Mouse (Mus musculus): Measurements from ENCODE around the gene Eif2s1. TPM values are rescaled to one million over a fixed set of nuclear protein-coding genes. Genes with fewer than 3 reads are reported as not detected.

Gene Eif2s1
- 192 and 198 TPM in 2 replicates for polyA plus RNA-seq (2015; fragmentation: Nextera tagmentation; extraction: Ambion mirVana)

DNA sequence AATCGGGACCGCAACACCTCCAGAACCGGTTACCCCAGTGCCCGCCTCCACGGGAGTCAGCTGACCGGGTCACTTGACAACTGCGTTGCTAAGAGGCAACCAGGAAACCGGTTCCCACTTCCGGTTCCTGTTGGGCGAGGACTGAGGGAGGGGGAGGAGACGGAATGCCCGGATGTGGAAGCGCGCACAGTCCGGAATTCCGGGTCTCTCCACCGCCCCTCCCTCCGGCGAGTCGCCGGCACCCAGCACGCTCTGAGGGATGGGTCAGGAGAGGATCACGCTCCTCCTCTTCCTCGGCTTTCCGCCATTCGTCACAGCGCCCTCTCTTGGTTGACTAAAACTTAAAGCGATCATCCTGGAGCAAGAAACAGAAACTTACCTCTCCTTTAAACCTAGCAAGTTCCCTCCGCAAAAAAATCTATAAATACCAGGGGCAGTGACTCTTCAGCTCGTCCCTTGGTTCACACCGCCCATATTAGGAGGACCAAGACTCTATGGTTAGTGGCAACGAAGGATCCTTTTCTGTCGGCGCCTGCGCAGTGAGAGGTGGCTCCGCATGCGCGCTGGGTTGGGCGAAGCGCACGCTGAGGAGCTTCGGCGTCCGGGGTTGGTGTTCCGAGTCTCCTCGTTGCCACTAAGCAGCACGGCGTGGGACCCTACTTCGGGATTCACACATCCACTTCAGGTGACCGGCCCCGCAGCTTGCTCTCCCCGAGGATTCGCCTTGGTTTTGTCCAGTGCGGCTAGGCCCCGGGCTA, at the start of gene Eif2s1, which contains the start of gene Atp6v1d:
Gene Eif2s1, plus strand, starts transcription at position 324 of the 758 bp plus-strand sequence.
Gene Atp6v1d, minus strand, starts transcription at position 143 of the 758 bp plus-strand sequence.
- Histone ChIP-seq H3K27ac (ENCODE audit: low read length) (peak within 1 kb of the TSS; percentile 72), H3K9me3 (ENCODE audit: control insufficient read depth, low read length) (no peaks in the 10 kb centered on the region), H3K27me3 (ENCODE audit: control insufficient read depth, insufficient read depth, low read depth, low read length) (no peaks in the 10 kb centered on the region), H3K4me3 (ENCODE audit: low read length) (peak within 1 kb of the TSS; percentile 96), H3K4me2 (ENCODE audit: low read depth, low read length) (peak within 1 kb of the TSS; percentile 87), H3K36me3 (ENCODE audit: control insufficient read depth, insufficient read depth, low read length) (no peaks in the 10 kb centered on the region), H3K4me1 (replicated peaks; ENCODE audit: control insufficient read depth, insufficient read depth, low read length) (peaks cover 18% of the 10 kb centered on the region), H3K9ac (ENCODE audit: low read length) (peak within 1 kb of the TSS; percentile 95)
- ATAC-seq (ENCODE audit: low read depth) = peak; percentile 100
- under 1% methylated on average over 55 of the region's 55 CpGs for WGBS

DNA sequence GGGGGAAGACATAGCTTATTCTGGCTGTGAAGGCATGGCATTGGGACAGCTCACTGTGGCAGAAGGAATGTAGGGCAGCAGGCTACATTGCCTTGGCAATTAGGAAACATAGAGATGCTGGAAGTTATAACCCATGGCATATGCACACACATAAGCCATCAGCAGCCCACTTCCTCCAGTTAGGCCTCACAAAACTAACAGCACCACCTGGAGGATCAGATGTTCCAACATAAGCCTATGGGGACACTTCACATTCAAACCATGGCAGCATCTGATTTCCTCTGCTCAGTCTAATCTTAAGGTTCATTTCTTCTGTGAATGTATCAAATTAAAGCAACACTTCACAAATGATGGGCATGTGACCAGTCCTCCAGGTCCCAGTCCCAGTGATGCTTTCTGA, 47.2 kb upstream of the Eif2s1 start:
- peaks cover 2% of the 10 kb centered on the region; the same call in 1 of the 2 replicates for H3K36me3 ChIP-seq (ENCODE audit: control insufficient read depth, insufficient read depth, low read length)
- H3K9me3 ChIP-seq (ENCODE audit: control insufficient read depth, low read length) = no peaks in the 10 kb centered on the region
- no peaks in the 10 kb centered on the region for H3K4me1 ChIP-seq (replicated peaks; ENCODE audit: control insufficient read depth, insufficient read depth, low read length)
- no peak overlapping the region for H3K4me3 ChIP-seq (ENCODE audit: low read length)
- H3K9ac ChIP-seq (ENCODE audit: low read length) = no peak overlapping the region
- no peak for ATAC-seq (ENCODE audit: low read depth)
- no peak overlapping the region for H3K4me2 ChIP-seq (ENCODE audit: low read depth, low read length)
- H3K27ac ChIP-seq (ENCODE audit: low read length) = no peak overlapping the region
- no peaks in the 10 kb centered on the region for H3K27me3 ChIP-seq (ENCODE audit: control insufficient read depth, insufficient read depth, low read depth, low read length)

DNA sequence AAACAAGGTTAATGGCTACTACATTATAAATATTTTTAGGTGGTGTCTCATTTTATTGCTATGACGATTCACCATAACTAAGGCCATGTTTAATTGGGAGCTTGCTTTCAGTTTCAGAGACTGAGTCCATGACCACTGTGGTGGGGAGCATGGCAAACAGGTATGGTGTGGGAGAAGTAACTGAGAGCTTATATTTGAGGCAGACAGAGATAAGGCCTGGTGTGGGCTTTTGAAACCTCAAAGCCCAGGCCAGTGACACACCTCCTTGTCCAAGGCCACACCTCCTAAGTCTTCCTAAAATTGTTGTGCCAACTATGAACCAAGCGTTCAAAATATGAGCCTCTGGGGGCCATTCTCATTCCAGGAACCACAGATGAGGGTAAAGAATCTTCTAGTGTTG, 27.1 kb upstream of the Eif2s1 start:
- 83% methylated on average over 2 of the region's 2 CpGs for WGBS
- H3K4me1 ChIP-seq (replicated peaks; ENCODE audit: control insufficient read depth, insufficient read depth, low read length) = no peaks in the 10 kb centered on the region
- no peak overlapping the region for H3K4me2 ChIP-seq (ENCODE audit: low read depth, low read length)
- peaks cover 19% of the 10 kb centered on the region for H3K36me3 ChIP-seq (ENCODE audit: control insufficient read depth, insufficient read depth, low read length)
- ATAC-seq (ENCODE audit: low read depth) = no peak
- H3K4me3 ChIP-seq (ENCODE audit: low read length) = no peak overlapping the region
- no peak overlapping the region for H3K27ac ChIP-seq (ENCODE audit: low read length)
- H3K9me3 ChIP-seq (ENCODE audit: control insufficient read depth, low read length) = no peaks in the 10 kb centered on the region
- no peaks in the 10 kb centered on the region for H3K27me3 ChIP-seq (ENCODE audit: control insufficient read depth, insufficient read depth, low read depth, low read length)
- no peak overlapping the region for H3K9ac ChIP-seq (ENCODE audit: low read length)

DNA sequence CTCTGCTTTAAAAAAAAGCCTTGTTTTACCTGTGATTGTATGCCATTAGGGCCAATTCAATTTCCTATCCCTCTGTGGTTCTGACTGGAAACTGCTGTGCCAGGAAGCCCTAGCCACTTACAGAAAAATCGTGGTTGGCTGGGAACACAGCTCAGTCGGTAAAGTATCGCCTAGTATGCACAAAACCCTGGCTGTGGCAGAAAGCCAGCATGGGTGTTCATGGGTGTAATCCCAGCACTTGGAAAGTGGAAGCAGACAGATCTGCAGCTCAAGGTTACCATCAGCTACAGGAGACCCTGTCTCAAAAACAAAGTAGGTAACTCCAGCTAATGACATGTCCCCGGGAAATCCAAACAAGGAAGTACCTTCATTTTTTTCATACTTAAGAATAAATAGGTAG, 21.7 kb upstream of the Eif2s1 start:
- Histone ChIP-seq H3K4me2 (ENCODE audit: low read depth, low read length) (no peak overlapping the region), H3K4me3 (ENCODE audit: low read length) (no peak overlapping the region), H3K4me1 (replicated peaks; ENCODE audit: control insufficient read depth, insufficient read depth, low read length) (no peaks in the 10 kb centered on the region), H3K27me3 (ENCODE audit: control insufficient read depth, insufficient read depth, low read depth, low read length) (no peaks in the 10 kb centered on the region), H3K9me3 (ENCODE audit: control insufficient read depth, low read length) (no peaks in the 10 kb centered on the region), H3K36me3 (ENCODE audit: control insufficient read depth, insufficient read depth, low read length) (peaks cover 28% of the 10 kb centered on the region), H3K27ac (ENCODE audit: low read length) (no peak overlapping the region), H3K9ac (ENCODE audit: low read length) (no peak overlapping the region)
- 80% methylated on average over 4 of the region's 4 CpGs for WGBS
- ATAC-seq (ENCODE audit: low read depth) = no peak

DNA sequence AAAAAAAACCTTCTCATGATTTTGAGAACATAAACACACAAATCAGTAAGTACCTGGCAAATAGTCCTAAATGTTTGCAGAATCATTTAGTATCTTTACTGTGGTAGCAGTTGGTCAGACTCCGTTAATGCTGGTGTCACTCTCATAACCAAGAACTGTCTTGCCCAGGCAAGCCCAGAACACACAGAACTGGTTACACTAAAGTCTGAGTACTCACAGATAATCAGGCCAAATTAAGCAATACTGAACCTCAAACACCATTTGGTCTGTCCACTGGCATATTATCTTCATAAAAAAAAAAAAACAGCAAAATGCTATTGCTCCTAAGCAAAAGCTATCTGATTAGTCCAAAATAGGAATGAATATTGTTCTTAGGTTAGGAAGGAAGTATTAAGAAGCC, 19.2 kb upstream of the Eif2s1 start:
- Histone ChIP-seq H3K36me3 (ENCODE audit: control insufficient read depth, insufficient read depth, low read length) (peaks cover 25% of the 10 kb centered on the region), H3K27me3 (ENCODE audit: control insufficient read depth, insufficient read depth, low read depth, low read length) (no peaks in the 10 kb centered on the region), H3K9me3 (ENCODE audit: control insufficient read depth, low read length) (no peaks in the 10 kb centered on the region), H3K4me3 (ENCODE audit: low read length) (no peak overlapping the region), H3K27ac (ENCODE audit: low read length) (no peak overlapping the region), H3K4me1 (replicated peaks; ENCODE audit: control insufficient read depth, insufficient read depth, low read length) (no peaks in the 10 kb centered on the region), H3K4me2 (ENCODE audit: low read depth, low read length) (no peak overlapping the region), H3K9ac (ENCODE audit: low read length) (no peak overlapping the region)
- ATAC-seq (ENCODE audit: low read depth) = no peak
- WGBS = 76% methylated on average over 1 of the region's 1 CpGs

DNA sequence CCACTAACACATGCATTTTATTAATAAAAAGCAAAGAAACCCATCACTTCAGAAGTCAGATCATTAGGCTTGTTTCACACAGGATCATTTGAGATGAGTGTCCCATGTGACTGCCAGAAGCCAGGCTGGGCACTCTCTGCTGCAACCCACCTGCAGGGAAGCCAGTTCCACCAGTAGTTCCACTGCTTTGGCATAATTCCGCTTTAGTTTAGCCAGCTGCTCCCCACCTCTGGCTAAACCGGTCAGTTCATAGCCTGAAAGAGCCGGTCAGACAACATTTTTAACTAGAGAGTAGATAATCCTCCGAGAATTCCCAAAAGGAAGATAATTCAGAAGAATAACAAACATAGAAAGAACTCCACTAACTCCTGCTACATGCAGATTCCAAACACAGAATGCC, 13.4 kb upstream of the Eif2s1 start:
- Histone ChIP-seq H3K4me2 (ENCODE audit: low read depth, low read length) (no peak overlapping the region), H3K36me3 (ENCODE audit: control insufficient read depth, insufficient read depth, low read length) (peaks cover 10% of the 10 kb centered on the region), H3K4me3 (ENCODE audit: low read length) (no peak overlapping the region), H3K27ac (ENCODE audit: low read length) (no peak overlapping the region), H3K9me3 (ENCODE audit: control insufficient read depth, low read length) (no peaks in the 10 kb centered on the region), H3K27me3 (ENCODE audit: control insufficient read depth, insufficient read depth, low read depth, low read length) (no peaks in the 10 kb centered on the region), H3K9ac (ENCODE audit: low read length) (no peak overlapping the region), H3K4me1 (replicated peaks; ENCODE audit: control insufficient read depth, insufficient read depth, low read length) (no peaks in the 10 kb centered on the region)
- WGBS = 81% methylated on average over 4 of the region's 4 CpGs
- ATAC-seq (ENCODE audit: low read depth) = no peak

DNA sequence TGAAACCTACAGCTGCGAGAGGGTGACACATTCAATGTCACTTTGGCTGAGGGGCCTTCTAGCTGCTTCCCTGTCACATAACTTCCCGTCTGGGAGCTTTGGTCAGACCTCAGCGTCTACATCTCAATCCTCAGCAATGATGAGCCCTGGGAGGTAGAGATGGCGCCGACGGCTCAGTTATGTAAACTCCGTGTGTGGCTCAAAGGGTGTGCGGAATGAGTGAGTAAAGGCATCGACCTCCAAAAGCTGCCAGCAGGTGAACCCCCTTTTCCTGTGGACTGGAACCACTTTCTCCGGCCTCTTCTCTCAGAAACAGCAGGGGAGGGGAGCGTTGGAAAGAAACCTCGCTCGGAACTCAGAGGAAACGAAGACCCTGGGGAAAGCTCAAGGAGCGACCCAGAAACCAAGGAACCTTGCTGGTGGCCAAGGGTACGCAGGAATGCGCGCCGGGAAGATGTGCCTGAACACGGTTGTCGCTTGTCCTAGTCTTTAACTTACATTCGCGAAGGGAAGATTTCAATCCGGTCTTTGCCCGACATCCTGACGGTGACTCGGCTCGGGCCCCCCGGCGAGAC, 611 bp upstream of the Eif2s1 start:
- peak overlapping the region; percentile 87 for H3K4me2 ChIP-seq (ENCODE audit: low read depth, low read length)
- peak overlapping the region; percentile 96 for H3K4me3 ChIP-seq (ENCODE audit: low read length)
- H3K27ac ChIP-seq (ENCODE audit: low read length) = peak overlapping the region; percentile 72
- WGBS = under 1% methylated on average over 30 of the region's 30 CpGs
- H3K27me3 ChIP-seq (ENCODE audit: control insufficient read depth, insufficient read depth, low read depth, low read length) = no peaks in the 10 kb centered on the region
- peaks cover 2% of the 10 kb centered on the region; the same call in 1 of the 2 replicates for H3K36me3 ChIP-seq (ENCODE audit: control insufficient read depth, insufficient read depth, low read length)
- H3K9me3 ChIP-seq (ENCODE audit: control insufficient read depth, low read length) = no peaks in the 10 kb centered on the region
- peaks cover 18% of the 10 kb centered on the region for H3K4me1 ChIP-seq (replicated peaks; ENCODE audit: control insufficient read depth, insufficient read depth, low read length)
- no peak for ATAC-seq (ENCODE audit: low read depth)
- peak overlapping the region; percentile 84 for H3K9ac ChIP-seq (ENCODE audit: low read length)

DNA sequence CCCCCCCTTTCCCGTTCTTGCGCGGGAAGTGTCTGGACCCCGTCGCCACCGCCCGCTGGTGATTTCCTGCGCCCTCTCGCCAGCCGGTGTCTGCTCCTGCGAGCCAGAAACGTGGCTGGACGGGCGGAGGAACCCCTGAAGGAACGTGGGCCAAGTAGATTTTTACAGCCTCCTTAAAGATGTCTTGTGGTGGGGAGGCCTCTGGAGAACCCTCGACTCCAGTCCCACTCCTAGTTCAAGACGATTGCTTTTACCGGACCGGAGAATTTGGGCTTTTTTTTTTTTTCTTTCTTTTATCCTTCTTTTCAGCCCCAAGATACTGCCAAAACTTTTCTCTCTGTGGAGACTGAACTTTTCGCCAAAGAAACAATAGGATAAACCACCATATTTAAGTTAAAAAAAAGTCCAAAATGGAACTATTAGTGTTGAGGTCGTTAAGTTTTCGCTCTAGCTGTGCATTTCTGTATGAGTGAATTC, 673 bp downstream of the Eif2s1 start:
- WGBS = 0% methylated on average over 22 of the region's 22 CpGs
- peak overlapping the region; percentile 81 for H3K4me2 ChIP-seq (ENCODE audit: low read depth, low read length)
- H3K27me3 ChIP-seq (ENCODE audit: control insufficient read depth, insufficient read depth, low read depth, low read length) = no peaks in the 10 kb centered on the region
- H3K9ac ChIP-seq (ENCODE audit: low read length) = peak overlapping the region; percentile 95
- peak overlapping the region; percentile 96 for H3K4me3 ChIP-seq (ENCODE audit: low read length)
- ATAC-seq (ENCODE audit: low read depth) = peak; percentile 49; the same call in 1 of the 2 replicates
- peaks cover 18% of the 10 kb centered on the region for H3K4me1 ChIP-seq (replicated peaks; ENCODE audit: control insufficient read depth, insufficient read depth, low read length)
- H3K27ac ChIP-seq (ENCODE audit: low read length) = peak overlapping the region; percentile 63
- no peaks in the 10 kb centered on the region for H3K9me3 ChIP-seq (ENCODE audit: control insufficient read depth, low read length)
- H3K36me3 ChIP-seq (ENCODE audit: control insufficient read depth, insufficient read depth, low read length) = peaks cover 1% of the 10 kb centered on the region; the same call in 1 of the 2 replicates

DNA sequence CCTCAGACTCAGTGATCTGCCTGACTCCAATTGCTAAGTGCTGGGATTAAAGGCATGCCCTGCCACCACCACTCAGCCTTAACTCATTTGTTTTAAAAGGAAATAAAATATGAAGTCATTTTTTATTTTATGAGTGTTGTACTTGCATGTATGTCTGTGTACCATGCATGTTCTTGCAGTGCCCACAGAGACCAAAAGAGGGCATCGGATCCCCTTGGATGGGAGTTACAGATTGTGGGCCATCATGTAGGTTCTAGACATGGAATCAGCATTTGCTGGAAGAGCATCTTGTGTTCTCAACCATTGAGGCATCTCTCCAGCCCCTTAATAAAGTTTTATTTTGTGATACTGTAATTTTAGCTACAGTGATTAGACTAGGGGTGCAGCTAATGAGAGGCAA, 3.8 kb downstream of the Eif2s1 start:
- Histone ChIP-seq H3K27ac (ENCODE audit: low read length) (no peak overlapping the region), H3K27me3 (ENCODE audit: control insufficient read depth, insufficient read depth, low read depth, low read length) (no peaks in the 10 kb centered on the region), H3K36me3 (ENCODE audit: control insufficient read depth, insufficient read depth, low read length) (peaks cover 11% of the 10 kb centered on the region; the same call in 1 of the 2 replicates), H3K9ac (ENCODE audit: low read length) (no peak overlapping the region), H3K9me3 (ENCODE audit: control insufficient read depth, low read length) (no peaks in the 10 kb centered on the region), H3K4me2 (ENCODE audit: low read depth, low read length) (no peak overlapping the region), H3K4me1 (replicated peaks; ENCODE audit: control insufficient read depth, insufficient read depth, low read length) (peaks cover 11% of the 10 kb centered on the region), H3K4me3 (ENCODE audit: low read length) (no peak overlapping the region)
- no peak for ATAC-seq (ENCODE audit: low read depth)
- 94% methylated on average over 1 of the region's 1 CpGs for WGBS

All from lung, embryonic 16.5 days (tissue).